Mouse (Mus musculus) liver, postnatal 0 days (tissue): ENCODE results near the gene Kcnip1.

ENCODE experiments used
- CTCF ChIP-seq: sonication (generic); IDR thresholded peaks from 2 replicates; pipeline ENCODE4 v1.5.1; 2016; ENCODE audit warnings: antibody characterized with exemption, low read depth
- EP300 ChIP-seq: IDR thresholded peaks from 2 replicates; pipeline ENCODE4 v1.6.1; 2016; ENCODE audit warnings: antibody characterized with exemption, low read depth, mild to moderate bottlenecking

DNA sequence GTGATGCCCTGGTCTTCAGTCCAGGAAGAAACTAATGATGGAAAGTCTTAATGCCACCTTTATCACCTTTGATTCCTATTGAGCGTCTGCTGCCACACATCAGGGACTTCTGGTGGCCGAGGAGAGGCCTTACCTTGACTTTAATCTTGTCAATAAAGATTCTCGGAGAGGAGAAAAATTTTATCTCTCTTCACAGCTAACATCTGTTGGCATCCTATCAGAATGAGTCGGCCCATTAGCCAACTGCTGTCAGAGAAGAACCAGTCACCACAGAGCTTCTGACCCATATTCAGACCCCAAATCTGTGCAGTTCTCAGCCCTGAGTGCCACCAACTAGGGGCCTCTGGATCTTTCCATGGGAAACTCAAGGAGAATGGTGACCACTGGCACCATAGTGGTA lies 107.0 kb downstream of the Kcnip1 start:
- TF ChIP-seq CTCF, result no peak
- TF ChIP-seq EP300, result no peak
